In genomic region chr3:144232347-144233008, GRCm38 (mm10) we compare ENCODE assay signal across 18 mouse cellular contexts. TPM values are rescaled to one million over a fixed set of nuclear protein-coding genes. Genes with fewer than 3 reads are reported as not detected.
A peak's percentile ranks its signal among the peaks of the same experiment; 100 is the strongest.
DNase-seq lines count a peak whose midpoint lies in the region; ATAC-seq and TF ChIP-seq lines count a peak whose summit lies in the region.
"Had no signal": no experiment of that assay in that cellular context is flagged by ENCODE, and none has a peak within 500 bp of the region (broad histone marks: within the 10 kb centered on the region; RNA-seq: fewer than 3 reads in every experiment).

No protein-coding gene starts in this region.

- H3K36me3 ChIP-seq in heart, embryonic 16.5 days (ENCODE audit: control insufficient read depth, insufficient read depth), result no peaks in the 10 kb centered on the region
- H3K36me3 ChIP-seq: embryonic facial prominence, embryonic 10.5 days; limb, embryonic 10.5 days; neural tube, embryonic 13.5 days had no signal

- no peak for TF ChIP-seq POLR2A in cerebellum, adult 2 months (IDR thresholded peaks at IDR 0.05; ENCODE audit: borderline replicate concordance, insufficient read depth, low read length)

- WGBS in heart, embryonic 16.5 days, result 44% methylated on average over 11 of the region's 11 CpGs
- 80% methylated on average over 11 of the region's 11 CpGs for WGBS in cerebellum, adult 2 months

- peak; percentile 31 for DNase-seq in heart, adult 11 months
- DNase-seq in heart, postnatal 14 days, result no peak
- no peak for DNase-seq in heart, adult 8-10 months (ENCODE audit: low spot score)
- no peak for DNase-seq in cerebellum, adult 2 months
- DNase-seq in kidney, postnatal 14 days, result no peak
- DNase-seq: cerebellum, adult 8-10 months; gastrocnemius, adult 2 months; kidney, adult 18-20 months; liver, postnatal 0 days; midbrain, embryonic 14.5 days; thymus, postnatal 36 days had no signal

- H3K9me3 ChIP-seq in heart, embryonic 16.5 days (replicated peaks; ENCODE audit: control insufficient read depth, low read length), result no peaks in the 10 kb centered on the region
- H3K9me3 ChIP-seq: embryonic facial prominence, embryonic 10.5 days; limb, embryonic 10.5 days; neural tube, embryonic 13.5 days had no signal

- H3K4me3 ChIP-seq in heart, embryonic 16.5 days (ENCODE audit: low read length), result no peak overlapping the region
- H3K4me3 ChIP-seq in cerebellum, adult 2 months (replicated peaks; ENCODE audit: insufficient read depth, low read depth, low read length), result no peak overlapping the region
- H3K4me3 ChIP-seq: embryonic facial prominence, embryonic 10.5 days; gastrocnemius, adult 2 months; limb, embryonic 10.5 days; neural tube, embryonic 13.5 days had no signal

- intact Hi-C loops in heart, postnatal 14 days (cut with DNase I), result no loop called here

- peak overlapping the region; percentile 49 for H3K4me2 ChIP-seq in heart, embryonic 16.5 days (ENCODE audit: low read depth, low read length)
- H3K4me2 ChIP-seq: neural tube, embryonic 13.5 days had no signal

- no peak for ATAC-seq in heart, embryonic 16.5 days (replicated peaks; ENCODE audit: extremely low read depth, insufficient read depth, low FRiP score)
- peak; percentile 21 for ATAC-seq in activated CD4-positive, CD25-positive, alpha-beta regulatory T cell, adult 4 months
- 0 out of 2 replicates have a peak, but pooled peaks have one; percentile 30 for ATAC-seq in megakaryocyte-erythroid progenitor cell, adult 5-6 weeks (replicated peaks; ENCODE audit: low FRiP score, low TSS enrichment, poor library complexity, severe bottlenecking)
- ATAC-seq: liver, postnatal 0 days had no signal

- 0 out of 2 replicates have a peak overlapping the region, but pooled peaks have one; percentile 6 for H3K27ac ChIP-seq in heart, embryonic 16.5 days (ENCODE audit: low read length)
- H3K27ac ChIP-seq in cerebellum, adult 2 months (ENCODE audit: insufficient read depth, low read length), result no peak overlapping the region
- H3K27ac ChIP-seq: embryonic facial prominence, embryonic 10.5 days; gastrocnemius, adult 2 months; kidney, postnatal 0 days; limb, embryonic 10.5 days; neural tube, embryonic 13.5 days had no signal

- no peak overlapping the region for H3K9ac ChIP-seq in heart, embryonic 16.5 days (ENCODE audit: low read length)
- H3K9ac ChIP-seq: liver, postnatal 0 days; neural tube, embryonic 13.5 days had no signal

- H3K27me3 ChIP-seq in heart, embryonic 16.5 days (ENCODE audit: control insufficient read depth, insufficient read depth, low read length), result no peaks in the 10 kb centered on the region
- H3K27me3 ChIP-seq in cerebellum, adult 2 months (ENCODE audit: control insufficient read depth, insufficient read depth, low read length), result no peaks in the 10 kb centered on the region
- H3K27me3 ChIP-seq: neural tube, embryonic 13.5 days had no signal

- TF ChIP-seq CTCF in cerebellum, adult 2 months (IDR thresholded peaks at IDR 0.05; ENCODE audit: borderline replicate concordance, insufficient read depth, low read depth, low read length), result no peak

- peaks cover 9% of the 10 kb centered on the region for H3K4me1 ChIP-seq in heart, embryonic 16.5 days (ENCODE audit: control insufficient read depth, insufficient read depth, low read length)
- no peaks in the 10 kb centered on the region for H3K4me1 ChIP-seq in cerebellum, adult 2 months (ENCODE audit: control insufficient read depth, insufficient read depth, low read length)
- H3K4me1 ChIP-seq: neural tube, embryonic 13.5 days had no signal

RNA-seq across cellular contexts. Expression of gene Lmo4, which starts 27.5 kb away (rescaled TPM):
- total RNA-seq in heart, postnatal 14 days (2021), result 10 to 100 TPM; 33.2 to 34.5 TPM
- 45.3 and 46.8 TPM in 2 replicates for polyA plus RNA-seq in heart, embryonic 16.5 days (2015; fragmentation: Nextera tagmentation; extraction: Ambion mirVana)
- 10 to 100 TPM; 25.9 to 33.7 (median 29.7) TPM for total RNA-seq in heart, adult 8-10 months (2022)
- 10 to 100 TPM in 1 of 2 experiments, 1 to 10 TPM in 1; 8.6 to 12.0 TPM for polyA plus RNA-seq in activated CD4-positive, CD25-positive, alpha-beta regulatory T cell, adult 4 months (2017; shearing (Covaris generic))
- 23.9 and 27.0 TPM in 2 replicates for total RNA-seq in megakaryocyte-erythroid progenitor cell, adult 5-6 weeks (2014; fragmentation: Nextera tagmentation)
- total RNA-seq in megakaryocyte-erythroid progenitor cell, adult 5-6 weeks (2017), result 18.7 and 18.9 TPM in 2 replicates
- polyA plus RNA-seq in cerebellum, adult 2 months (2012; rRNA removed), result 45.3 and 49.1 TPM in 2 replicates
